Mouse (Mus musculus): Measurements from ENCODE around the gene Cpsf2.

DNA sequence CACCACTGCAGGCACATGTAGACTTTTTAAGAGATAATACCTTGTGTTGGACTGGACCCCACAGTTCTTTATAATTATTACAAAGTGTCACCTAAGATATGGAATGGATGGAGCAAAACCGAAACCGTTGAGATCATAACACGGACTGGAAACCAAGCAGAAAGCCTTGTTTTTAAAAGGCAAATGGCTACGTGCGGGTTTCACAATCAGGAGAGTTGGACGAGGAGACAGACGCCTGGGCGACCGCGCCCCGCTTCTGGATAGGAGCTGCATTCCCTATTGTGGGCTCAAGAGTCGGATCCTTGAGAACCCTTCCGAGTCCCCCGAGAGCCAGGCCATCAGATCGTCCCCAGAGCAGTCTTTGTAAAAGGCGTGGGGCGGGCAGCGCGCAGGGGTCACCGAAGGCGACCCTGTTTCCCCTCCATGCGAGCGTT is 604 bp upstream of the Cpsf2 start:
- TF ChIP-seq GATA1 (IDR thresholded peaks at IDR 0.05; ENCODE audit: borderline replicate concordance, low read length) (no peak), FLI1 (IDR thresholded peaks at IDR 0.05; ENCODE audit: low read length) (no peak)

Measured in megakaryocyte, embryonic 14.5 days (primary cell).